Mouse (Mus musculus): ENCODE data around the gene Olfr1434. TPM values are rescaled to one million over a fixed set of nuclear protein-coding genes. Genes with fewer than 3 reads are reported as not detected.
"Not testable (repeated sequence)": the region's sequence is repeated elsewhere in the genome, so short reads cannot be mapped to it uniquely, and the experiment has no call there.

The Olfr1434 gene
- not detected for total RNA-seq (2022)

DNA sequence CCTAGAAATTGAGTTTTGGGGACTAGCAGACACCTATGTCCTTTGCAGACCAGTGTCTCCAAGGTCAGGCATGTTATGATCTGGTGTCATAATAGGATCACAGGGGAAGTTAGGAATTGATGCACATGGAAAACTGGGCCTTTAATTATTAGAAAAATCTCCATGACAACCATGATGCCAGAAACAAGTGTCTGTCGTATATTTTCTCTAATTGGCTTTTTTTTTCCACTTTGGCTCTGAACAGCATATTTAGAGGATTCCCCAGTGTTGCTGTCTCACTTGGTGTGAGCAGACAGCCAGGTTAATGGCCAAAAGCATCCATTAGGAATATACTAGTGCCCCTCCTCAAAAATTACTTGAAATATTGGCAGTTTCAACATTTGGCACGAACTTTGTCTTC lies at the start of gene Olfr1434:
Gene Olfr1434, plus strand, starts transcription at position 301 of the 400 bp plus-strand sequence.
- no peak for DNase-seq (ENCODE audit: low spot score)

DNA sequence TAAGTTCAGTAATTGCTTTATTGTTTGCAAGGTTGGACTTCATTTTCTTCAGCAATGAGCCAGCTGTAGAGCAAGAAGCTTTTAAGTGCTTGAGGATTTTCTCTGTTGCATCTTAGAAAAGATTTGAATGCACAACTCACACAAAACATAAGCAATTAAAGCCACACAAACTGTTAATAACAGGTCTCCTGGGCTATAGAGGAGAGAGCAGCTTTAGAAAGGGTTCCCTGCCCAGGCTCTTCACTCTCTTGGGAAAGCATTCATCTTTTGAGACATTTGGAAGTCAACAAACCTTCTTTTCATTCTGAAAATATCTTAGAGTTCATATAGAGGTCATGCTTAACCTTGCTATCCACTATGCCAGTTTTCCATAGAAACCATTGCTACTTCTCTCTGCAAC lies 47.2 kb upstream of the Olfr1434 start, which contains the start of gene Olfr1432:
Gene Olfr1432, minus strand, starts transcription at position 101 of the 400 bp plus-strand sequence.
- DNase-seq (ENCODE audit: low spot score) = not testable (repeated sequence)

DNA sequence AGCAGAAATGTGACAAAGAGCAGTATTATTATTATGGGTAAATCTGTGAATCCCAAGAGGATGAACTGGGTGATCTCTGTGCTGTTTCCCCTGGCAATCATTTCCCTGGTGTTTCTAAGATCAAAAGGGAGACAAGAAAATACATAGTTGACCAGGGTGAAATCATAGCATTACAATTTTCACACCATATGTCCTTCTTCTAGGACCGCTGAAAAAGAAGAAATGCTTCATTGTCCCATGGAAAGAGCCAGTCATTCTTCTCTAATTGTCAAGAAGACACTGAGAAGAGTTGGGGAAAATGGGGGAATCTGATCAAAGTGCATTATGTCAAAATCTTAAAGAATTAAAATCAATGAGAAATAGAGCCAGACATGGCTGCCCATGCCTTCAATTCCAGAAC lies 38.1 kb upstream of the Olfr1434 start, which contains the start of gene Olfr262:
Gene Olfr262, minus strand, starts transcription at position 101 of the 400 bp plus-strand sequence.
- no peak for DNase-seq (ENCODE audit: low spot score)

DNA sequence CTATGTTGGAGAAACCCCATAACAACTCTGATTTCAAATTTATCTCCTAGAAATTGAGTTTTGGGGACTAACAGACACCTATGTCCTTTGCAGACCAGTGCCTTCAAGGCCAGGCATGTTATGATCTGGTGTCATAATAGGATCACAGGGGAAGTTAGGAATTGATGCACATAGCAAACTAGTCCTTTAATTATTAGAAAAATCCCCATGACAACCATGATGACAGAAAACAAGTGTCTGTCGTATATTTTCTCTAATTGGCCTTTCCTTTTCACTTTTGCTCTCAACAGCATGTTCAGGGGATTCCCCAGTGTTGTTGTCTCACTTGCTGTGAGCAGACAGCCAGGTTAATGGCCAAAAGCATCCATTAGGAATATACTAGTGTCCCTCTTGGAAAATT lies 18.9 kb upstream of the Olfr1434 start, which contains the start of gene Olfr235:
Gene Olfr235, plus strand, starts transcription at position 301 of the 400 bp plus-strand sequence.
- no peak for DNase-seq (ENCODE audit: low spot score)

DNA sequence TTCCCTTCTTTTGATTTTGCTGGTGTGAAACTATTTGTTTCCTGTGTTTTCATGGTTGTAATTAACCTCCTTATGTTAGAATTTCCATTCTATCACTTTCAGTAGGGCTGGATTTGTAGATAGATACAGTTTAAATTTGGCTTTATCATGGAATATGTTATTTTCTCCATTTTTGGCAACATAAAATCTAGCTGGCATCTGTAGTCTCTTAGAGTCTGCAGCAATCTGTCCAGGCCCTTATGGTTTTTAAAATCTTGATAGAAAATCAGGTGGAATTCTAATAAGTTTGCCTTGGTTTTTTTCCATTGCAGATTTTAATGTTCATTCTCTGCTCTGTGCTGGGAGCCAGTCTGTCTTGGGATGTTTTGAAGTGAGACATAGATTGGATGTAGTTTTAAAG lies 13.3 kb downstream of the Olfr1434 start:
- DNase-seq (ENCODE audit: low spot score) = no peak

DNA sequence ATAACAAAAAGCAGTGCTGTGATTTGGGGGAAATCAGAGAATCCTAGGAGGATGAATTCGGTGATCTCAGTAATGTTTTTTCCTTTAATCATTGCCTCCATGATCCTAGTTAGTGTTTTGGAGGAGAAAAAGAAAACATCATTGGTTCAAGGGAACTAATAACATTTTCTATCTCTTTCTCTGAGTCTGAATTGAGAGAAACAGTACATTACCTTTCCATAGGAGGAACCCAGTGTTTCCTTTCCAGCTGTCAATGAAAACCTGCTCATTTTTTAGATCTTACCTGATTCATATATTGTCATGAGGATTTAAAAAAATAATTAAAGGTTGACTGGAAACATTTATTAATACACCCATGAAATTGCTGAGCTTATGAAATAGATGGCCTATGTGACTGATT lies 19.4 kb downstream of the Olfr1434 start, which contains the start of gene Olfr1436:
Gene Olfr1436, minus strand, starts transcription at position 101 of the 400 bp plus-strand sequence.
- DNase-seq (ENCODE audit: low spot score) = not testable (repeated sequence)

DNA sequence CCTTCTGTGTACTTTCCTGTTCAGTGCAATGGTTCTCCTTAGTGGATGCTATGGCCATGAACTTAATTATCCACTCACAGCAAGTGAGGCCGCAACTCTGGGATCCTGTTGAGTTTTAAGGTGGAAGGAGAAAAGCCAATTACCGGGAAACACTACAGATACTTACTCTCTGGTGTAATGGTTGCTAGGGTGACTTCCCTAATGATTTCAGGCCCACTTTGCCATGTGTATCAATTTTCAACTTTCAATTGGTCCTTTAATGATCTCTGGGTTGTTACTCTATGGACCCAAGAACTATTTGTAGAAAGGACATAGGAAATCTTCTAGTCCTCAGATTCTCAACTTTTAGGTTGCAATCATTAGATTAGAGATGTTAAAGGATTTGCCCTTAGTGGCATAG lies 45.3 kb downstream of the Olfr1434 start, which contains the start of gene Olfr1437:
Gene Olfr1437, minus strand, starts transcription at position 101 of the 400 bp plus-strand sequence.
- DNase-seq (ENCODE audit: low spot score) = no peak

Other genes with a start within 250 kb of the Olfr1434 start
- not detected for gene Olfr1423, start 238.5 kb upstream of the Olfr1434 start, total RNA-seq (2022)
- gene Olfr1424, start 217.2 kb upstream of the Olfr1434 start, total RNA-seq (2022) = not detected
- gene Olfr1425, start 202.1 kb upstream of the Olfr1434 start, total RNA-seq (2022) = not detected
- not detected for gene Olfr1426, start 187.8 kb upstream of the Olfr1434 start, total RNA-seq (2022)
- not detected for gene Olfr1427, start 176.5 kb upstream of the Olfr1434 start, total RNA-seq (2022)
- gene Olfr1428, start 164.0 kb upstream of the Olfr1434 start, total RNA-seq (2022) = not detected
- not detected for gene Olfr76, start 156.7 kb upstream of the Olfr1434 start, total RNA-seq (2022)
- not detected for gene Olfr1555-ps1, start 109.7 kb upstream of the Olfr1434 start, total RNA-seq (2022)
- gene Olfr1431, start 79.2 kb upstream of the Olfr1434 start, total RNA-seq (2022) = not detected
- not detected for gene Olfr1432, start 47.3 kb upstream of the Olfr1434 start, total RNA-seq (2022)
- gene Olfr262, start 38.2 kb upstream of the Olfr1434 start, total RNA-seq (2022) = not detected
- not detected for gene Olfr235, start 18.8 kb upstream of the Olfr1434 start, total RNA-seq (2022)
- not detected for gene Olfr1436, start 19.3 kb downstream of the Olfr1434 start, total RNA-seq (2022)
- gene Olfr1437, start 45.2 kb downstream of the Olfr1434 start, total RNA-seq (2022) = not detected
- gene Olfr1438-ps1, start 56.1 kb downstream of the Olfr1434 start, total RNA-seq (2022) = not detected
- not detected for gene Olfr1440, start 107.4 kb downstream of the Olfr1434 start, total RNA-seq (2022)
- not detected for gene Olfr1441, start 137.6 kb downstream of the Olfr1434 start, total RNA-seq (2022)
- not detected for gene Pfpl, start 148.1 kb downstream of the Olfr1434 start, total RNA-seq (2022)
- gene Mpeg1, start 180.9 kb downstream of the Olfr1434 start, total RNA-seq (2022) = 10 to 100 TPM in 1 of 4 experiments, 1 to 10 TPM in 3; 5.5 to 14.8 (median 6.2) TPM
- 1 to 10 TPM; 4.1 to 5.4 (median 4.7) TPM for gene Dtx4, start 221.6 kb downstream of the Olfr1434 start, total RNA-seq (2022)

Measured in heart, adult 8-10 months (tissue).